Mouse (Mus musculus) megakaryocyte, embryonic 14.5 days (primary cell): Measurements from ENCODE around the gene Prune1.

Experiments used
- FLI1 ChIP-seq: IDR thresholded peaks from 2 replicates; pipeline ENCODE4 v1.6.1; 2012; ENCODE audit warnings: low read length, inconsistent platforms, mixed read lengths
- GATA1 ChIP-seq: IDR thresholded peaks from 3 replicates; pipeline ENCODE4 v1.6.1; 2012; ENCODE audit warnings: mixed read lengths, low read length, inconsistent platforms, borderline replicate concordance

GRCm38 (mm10) chr3:95284062-95284461 is 2.2 kb upstream of the Prune1 start:
- TF ChIP-seq GATA1 (no peak), FLI1 (no peak)
